Mouse (Mus musculus) cerebellum, adult 2 months (tissue): ENCODE results near the gene Nuak1.

Experiments used
- CTCF ChIP-seq: fragments of 200-500 bp; IDR thresholded peaks from 2 replicates; pipeline ENCODE4 v1.5.1; 2011; ENCODE audit warnings: low read depth, mild to moderate bottlenecking, control low read depth, low read length, moderate library complexity, borderline replicate concordance; ENCODE audit not compliant: insufficient read depth
- POLR2A ChIP-seq: fragments of 200-500 bp; IDR thresholded peaks from 2 replicates; pipeline ENCODE4 v1.6.1; 2011; ENCODE audit warnings: low read length, control low read depth, borderline replicate concordance; ENCODE audit not compliant: insufficient read depth

DNA sequence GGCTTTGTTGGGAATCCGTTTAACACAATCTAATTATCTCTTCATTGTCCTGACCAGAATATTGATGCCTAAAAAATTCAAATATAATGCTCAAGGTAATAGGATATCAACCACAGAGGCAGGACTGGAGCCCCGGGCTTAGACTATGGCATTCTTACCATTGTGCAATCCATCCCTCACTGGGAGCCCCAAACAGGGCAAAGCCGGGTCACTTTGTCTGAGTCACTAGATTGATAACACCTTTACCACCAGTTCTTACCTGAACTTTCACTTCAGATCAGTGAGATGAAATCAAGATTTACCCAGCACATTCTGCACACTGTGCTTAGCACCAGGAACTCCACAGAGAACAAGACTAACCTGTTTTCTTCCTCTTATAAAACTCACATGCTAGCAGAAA lies 43.2 kb upstream of the Nuak1 start:
- no peak for TF ChIP-seq CTCF
- no peak for TF ChIP-seq POLR2A
